Mouse (Mus musculus) thymus, adult 2 months (tissue): Measurements from ENCODE around the gene Car7.

Source experiments
- CTCF ChIP-seq: fragments of 200-500 bp; IDR thresholded peaks from 2 replicates; pipeline ENCODE4 v1.5.1; 2012; ENCODE audit warnings: mild to moderate bottlenecking, control low read depth, low read length, moderate library complexity, borderline replicate concordance; ENCODE audit not compliant: control insufficient read depth, poor library complexity, insufficient read depth; ENCODE audit errors: extremely low read depth
- POLR2A ChIP-seq: fragments of 200-500 bp; IDR thresholded peaks from 2 replicates; pipeline ENCODE4 v1.6.1; 2012; ENCODE audit warnings: mild to moderate bottlenecking, low read length, control low read depth, moderate library complexity; ENCODE audit not compliant: control insufficient read depth, poor library complexity, insufficient read depth; ENCODE audit errors: extremely low read depth

- TF ChIP-seq CTCF (no peak), POLR2A (no peak)
These were observed 24.4 kb upstream of the Car7 start for GRCm38 (mm10) chr8:104510134-104510533.
